Mouse (Mus musculus) C2C12 (cell line): ENCODE data around the gene Abca7. TPM values are rescaled to one million over a fixed set of nuclear protein-coding genes. Genes with fewer than 3 reads are reported as not detected.
A peak's percentile ranks its signal among the peaks of the same experiment; 100 is the strongest.

Source experiments
- H3K27me3 ChIP-seq: one replicate; pipeline ENCODE4 v1.6.1; 2011; ENCODE audit not compliant: control insufficient read depth, insufficient read depth, insufficient read length
- H3K36me3 ChIP-seq: one replicate; pipeline ENCODE4 v1.6.1; 2011; ENCODE audit not compliant: control insufficient read depth, insufficient read depth
- H3K4me3 ChIP-seq: one replicate; pipeline ENCODE4 v1.5.1; 2011; ENCODE audit warnings: mild to moderate bottlenecking, control low read depth; ENCODE audit not compliant: poor library complexity, insufficient read depth, severe bottlenecking
- H3K79me2 ChIP-seq: one replicate; pipeline ENCODE4 v1.6.1; 2011; ENCODE audit not compliant: control insufficient read depth, insufficient read depth
- H3K79me3 ChIP-seq: one replicate; pipeline ENCODE4 v1.6.1; 2011; ENCODE audit warnings: low read depth, control low read depth
- H3ac ChIP-seq: one replicate; pipeline ENCODE3; 2011; ENCODE audit warnings: low read depth; ENCODE audit not compliant: control insufficient read depth, insufficient read length
- CEBPB ChIP-seq: IDR thresholded peaks from one replicate; pipeline ENCODE4 v1.6.1; 2011; ENCODE audit warnings: low read depth, mild to moderate bottlenecking, control low read depth, moderate library complexity
- CTCF ChIP-seq: IDR thresholded peaks from one replicate; pipeline ENCODE4 v1.5.1; 2011; ENCODE audit not compliant: control insufficient read depth, insufficient read depth, insufficient read length
- FOSL1 ChIP-seq: IDR thresholded peaks from one replicate; pipeline ENCODE4 v1.8.0; 2011; ENCODE audit warnings: mild to moderate bottlenecking, low read length; ENCODE audit not compliant: poor library complexity, insufficient read depth, severe bottlenecking
- MAX ChIP-seq: IDR thresholded peaks from one replicate; pipeline ENCODE4 v1.6.1; 2011; ENCODE audit warnings: mild to moderate bottlenecking, control low read depth
- MYOD1 ChIP-seq: IDR thresholded peaks from one replicate; pipeline ENCODE4 v1.6.1; 2011; ENCODE audit warnings: low read depth; ENCODE audit not compliant: control insufficient read depth, insufficient read length
- MYOG ChIP-seq: IDR thresholded peaks from one replicate; pipeline ENCODE4 v1.6.1; 2011; ENCODE audit not compliant: control insufficient read depth, insufficient read length; ENCODE audit errors: extremely low read depth
- USF1 ChIP-seq: IDR thresholded peaks from one replicate; pipeline ENCODE4 v1.6.1; 2011; ENCODE audit warnings: low read depth, mild to moderate bottlenecking, control low read depth, moderate library complexity
- polyA plus RNA-seq: library from polyadenylated mRNA; unstranded; fragments of >200 nt; fragmentation: generic; extraction: Trizol; gene quantifications from one replicate; pipeline ENCODE4 v1.2.1, GENCODE M21; 2012; ENCODE audit warnings: missing spikeins

The Abca7 gene
- polyA plus RNA-seq, 1 experiment, result 10.7 TPM

DNA sequence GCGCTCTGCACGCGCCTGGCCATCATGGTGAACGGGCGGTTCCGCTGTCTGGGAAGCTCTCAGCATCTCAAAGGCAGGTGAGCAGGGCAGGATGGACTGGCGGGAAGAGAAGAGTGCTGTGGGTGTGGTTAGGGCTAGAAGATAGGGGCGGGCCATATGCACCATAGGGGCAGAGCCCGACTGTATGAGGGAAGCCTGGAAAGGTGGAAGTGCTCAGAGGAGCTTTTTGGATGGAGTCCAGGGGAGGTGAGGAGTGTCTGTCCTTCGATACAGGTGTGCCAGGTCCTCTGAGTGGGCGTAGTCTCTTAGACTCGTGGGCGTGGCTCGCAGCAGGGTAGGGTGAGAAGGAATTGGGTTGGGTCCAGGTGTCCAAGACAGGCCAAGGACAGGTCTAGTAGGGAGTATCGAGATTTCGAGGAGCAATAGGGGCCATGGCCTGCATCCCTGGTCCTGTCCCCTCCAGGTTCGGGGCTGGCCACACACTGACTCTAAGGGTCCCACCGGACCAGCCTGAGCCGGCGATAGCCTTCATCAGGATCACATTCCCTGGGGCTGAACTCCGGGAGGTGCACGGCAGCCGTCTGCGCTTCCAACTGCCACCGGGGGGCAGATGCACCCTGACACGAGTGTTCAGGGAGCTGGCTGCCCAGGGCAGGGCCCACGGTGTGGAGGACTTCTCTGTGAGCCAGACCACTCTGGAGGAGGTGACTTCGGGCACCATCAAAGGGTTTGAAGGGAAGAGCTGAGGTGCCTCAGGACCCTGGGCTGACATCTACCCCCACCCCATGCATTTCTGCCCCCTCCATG, 18.4 kb downstream of the Abca7 start:
- Histone ChIP-seq H3K79me2 (no peaks in the 10 kb centered on the region), H3K79me3 (no peaks in the 10 kb centered on the region), H3K27me3 (no peaks in the 10 kb centered on the region), H3ac (no peak overlapping the region), H3K36me3 (peaks cover 30% of the 10 kb centered on the region), H3K4me3 (no peak overlapping the region)
- TF ChIP-seq CTCF (peak; percentile 91), MAX (no peak)

DNA sequence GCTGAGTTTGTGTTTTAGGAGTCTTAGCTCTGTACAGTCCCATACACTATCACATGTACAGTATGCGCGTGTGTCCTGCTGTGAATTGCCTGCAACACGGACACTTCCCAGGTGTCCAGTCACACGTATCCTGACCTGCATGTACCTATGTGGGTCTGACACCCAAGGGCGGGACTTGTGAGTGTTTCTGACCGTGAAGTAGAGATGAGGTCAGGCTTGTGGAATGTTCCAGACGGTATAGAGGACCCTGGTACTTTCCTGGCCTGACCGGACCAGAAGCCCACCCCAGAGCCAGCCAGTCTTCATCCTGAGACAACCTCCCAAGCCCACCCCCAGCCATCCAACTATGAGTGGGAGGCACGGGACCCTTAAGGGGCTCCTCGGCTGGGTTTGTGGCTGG, 19.3 kb downstream of the Abca7 start:
- no peak overlapping the region for H3ac ChIP-seq
- no peaks in the 10 kb centered on the region for H3K79me2 ChIP-seq
- peaks cover 23% of the 10 kb centered on the region for H3K36me3 ChIP-seq
- H3K4me3 ChIP-seq, result no peak overlapping the region
- no peaks in the 10 kb centered on the region for H3K79me3 ChIP-seq
- TF ChIP-seq MYOD1, result no peak
- H3K27me3 ChIP-seq, result no peaks in the 10 kb centered on the region

DNA sequence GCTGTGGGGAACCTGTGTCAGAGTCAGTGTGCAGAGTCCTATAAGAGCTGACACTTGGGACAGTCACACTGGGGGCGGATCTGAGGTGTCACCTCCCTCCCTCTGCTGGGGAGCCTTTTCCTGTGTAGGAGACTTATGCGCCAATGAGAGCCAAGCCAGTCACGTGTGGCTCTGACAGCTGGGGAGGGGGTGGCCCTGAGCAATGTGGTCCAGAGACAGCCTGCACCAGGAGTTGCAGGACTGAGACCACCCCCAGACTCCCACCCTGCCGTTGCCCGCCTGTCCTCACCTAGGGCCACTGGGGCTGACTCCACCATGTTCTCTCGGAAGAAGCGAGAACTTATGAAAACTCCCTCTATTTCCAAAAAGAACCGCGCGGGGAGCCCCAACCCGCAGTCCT, 20.2 kb downstream of the Abca7 start, which contains the start of gene Arhgap45:
Gene Arhgap45, plus strand, starts transcription at position 143 of the 400 bp plus-strand sequence.
- no peaks in the 10 kb centered on the region for H3K27me3 ChIP-seq
- H3ac ChIP-seq, result no peak within 1 kb of the TSS
- peaks cover 19% of the 10 kb centered on the region for H3K36me3 ChIP-seq
- no peaks in the 10 kb centered on the region for H3K79me3 ChIP-seq
- no peak for TF ChIP-seq MYOG
- no peaks in the 10 kb centered on the region for H3K79me2 ChIP-seq
- no peak within 1 kb of the TSS for H3K4me3 ChIP-seq

DNA sequence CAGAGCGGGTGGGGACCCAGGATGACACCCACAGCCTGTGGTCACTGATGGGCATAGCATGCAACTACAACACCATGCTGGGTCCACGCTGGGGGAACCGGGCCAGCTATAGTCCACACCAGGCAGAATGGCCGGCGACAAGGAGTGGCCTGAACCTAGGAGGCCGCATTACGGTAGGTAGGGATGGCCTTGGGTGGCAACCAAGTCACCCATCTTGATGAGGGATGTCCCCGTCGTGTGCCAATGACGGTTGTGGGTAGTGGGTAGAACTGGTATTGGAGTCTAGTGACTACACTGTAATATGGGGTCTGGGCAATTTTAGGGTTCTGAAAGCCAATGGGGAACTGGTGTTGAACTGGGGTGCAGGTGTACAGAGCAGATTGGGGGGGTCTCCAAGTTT, 20.6 kb downstream of the Abca7 start:
- H3K4me3 ChIP-seq, result no peak overlapping the region
- H3K79me3 ChIP-seq, result no peaks in the 10 kb centered on the region
- H3ac ChIP-seq, result no peak overlapping the region
- H3K27me3 ChIP-seq, result no peaks in the 10 kb centered on the region
- peaks cover 15% of the 10 kb centered on the region for H3K36me3 ChIP-seq
- TF ChIP-seq CTCF, result no peak
- TF ChIP-seq USF1, result no peak
- no peak for TF ChIP-seq MAX
- TF ChIP-seq MYOD1, result no peak
- H3K79me2 ChIP-seq, result no peaks in the 10 kb centered on the region

DNA sequence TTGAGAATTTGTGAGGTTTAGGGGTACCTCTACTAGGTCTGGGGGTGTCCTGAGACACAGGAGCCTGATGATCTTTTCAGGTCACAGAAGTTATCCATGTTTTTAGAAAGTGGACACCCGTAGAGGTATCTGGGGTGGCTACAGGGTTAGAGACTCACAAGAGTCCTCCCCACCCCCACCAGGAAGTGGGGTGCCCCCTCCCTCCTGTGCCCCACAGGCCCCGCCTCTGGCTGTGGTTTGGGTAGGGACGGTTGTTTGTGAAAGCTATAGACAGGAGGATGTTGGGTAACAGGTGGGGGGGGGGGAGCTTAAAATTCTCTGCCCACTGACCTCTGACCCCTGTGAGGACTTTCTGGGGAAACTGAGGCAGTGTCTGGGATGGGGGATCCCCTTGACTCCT, 21.1 kb downstream of the Abca7 start:
- Histone ChIP-seq H3K27me3 (no peaks in the 10 kb centered on the region), H3K4me3 (no peak overlapping the region)

DNA sequence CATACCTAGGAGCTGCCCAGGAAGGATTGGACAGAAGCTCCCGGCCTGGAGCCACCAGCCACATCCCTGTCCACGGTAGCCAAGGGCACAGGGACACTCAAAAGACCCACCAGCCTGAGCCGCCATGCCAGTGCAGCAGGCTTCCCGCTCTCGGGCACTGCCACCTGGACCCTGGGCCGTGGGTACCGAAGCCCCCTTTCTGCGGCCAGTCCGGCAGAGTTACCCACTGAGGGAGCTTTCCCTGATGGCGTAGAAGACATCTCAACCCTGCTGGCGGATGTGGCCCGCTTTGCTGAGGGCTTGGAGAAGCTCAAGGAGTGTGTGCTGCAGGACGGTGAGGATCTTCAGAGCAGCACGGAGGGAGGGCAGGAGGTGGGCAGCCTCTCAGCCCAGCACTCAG, 21.5 kb downstream of the Abca7 start:
- Histone ChIP-seq H3K4me3 (no peak overlapping the region), H3K36me3 (peaks cover 11% of the 10 kb centered on the region), H3K79me3 (no peaks in the 10 kb centered on the region), H3ac (no peak overlapping the region), H3K27me3 (no peaks in the 10 kb centered on the region), H3K79me2 (no peaks in the 10 kb centered on the region)
- no peak for TF ChIP-seq CTCF
- no peak for TF ChIP-seq USF1
- TF ChIP-seq FOSL1, result no peak
- TF ChIP-seq MYOD1, result no peak
- no peak for TF ChIP-seq MYOG
- no peak for TF ChIP-seq CEBPB
- TF ChIP-seq MAX, result no peak

More for the DNA sequence above, 21.1 kb downstream of the Abca7 start:
- Histone ChIP-seq H3K79me2 (no peaks in the 10 kb centered on the region), H3K36me3 (peaks cover 12% of the 10 kb centered on the region), H3ac (no peak overlapping the region), H3K79me3 (no peaks in the 10 kb centered on the region)
- no peak for TF ChIP-seq CEBPB
